Mouse (Mus musculus) hindbrain, embryonic 10.5 days (tissue): ENCODE results near the gene Slc31a2. TPM values are rescaled to one million over a fixed set of nuclear protein-coding genes. Genes with fewer than 3 reads are reported as not detected.

Experiments used
- DNase-seq: peaks from one replicate; pipeline ENCODE4 v3.0.0-alpha.2; 2017; ENCODE audit warnings: low spot score
- H3K27ac ChIP-seq: fragments of 300-500 bp; sonication (generic); 2 replicates; pipeline ENCODE4 v1.5.1; 2016; ENCODE audit warnings: mild to moderate bottlenecking, moderate library complexity
- H3K27me3 ChIP-seq: fragments of 300-500 bp; sonication (generic); 2 replicates; pipeline ENCODE4 v1.6.1; 2016; ENCODE audit warnings: mild to moderate bottlenecking; ENCODE audit not compliant: poor library complexity, insufficient read depth, severe bottlenecking
- H3K36me3 ChIP-seq: fragments of 300-500 bp; sonication (generic); 2 replicates; pipeline ENCODE4 v1.6.1; 2016; ENCODE audit warnings: mild to moderate bottlenecking, moderate library complexity
- H3K4me1 ChIP-seq: fragments of 300-500 bp; sonication (generic); replicated peaks from 2 replicates; pipeline ENCODE4 v1.6.1; 2016; ENCODE audit warnings: mild to moderate bottlenecking
- H3K4me3 ChIP-seq: fragments of 300-500 bp; sonication (generic); 2 replicates; pipeline ENCODE4 v1.5.1; 2016; ENCODE audit warnings: mild to moderate bottlenecking, moderate library complexity
- H3K9me3 ChIP-seq: fragments of 300-500 bp; sonication (generic); 2 replicates; pipeline ENCODE4 v1.6.1; 2016; ENCODE audit warnings: mild to moderate bottlenecking, moderate library complexity
- WGBS: fragments of 180-500 bp; shearing (Covaris S2); methylation state at CpG from one replicate; pipeline ENCODE4 v1.1.7; 2016; 5-methylcytosine and 5-hydroxymethylcytosine counted together
- polyA plus RNA-seq: library from polyadenylated mRNA; unstranded; fragments of >200 nt; fragmentation: Nextera tagmentation; extraction: Ambion mirVana; gene quantifications from 2 replicates; pipeline ENCODE4 v1.2.1, GENCODE M21; 2016

The Slc31a2 gene
- polyA plus RNA-seq, 1 experiment from 2014 or later, result 15.4 TPM

- no peaks in the 10 kb centered on the region for H3K4me1 ChIP-seq
- 84% methylated on average over 4 of the region's 4 CpGs for WGBS
- no peak overlapping the region for H3K4me3 ChIP-seq
- H3K36me3 ChIP-seq, result peaks cover 70% of the 10 kb centered on the region
- no peaks in the 10 kb centered on the region for H3K27me3 ChIP-seq
- H3K9me3 ChIP-seq, result no peaks in the 10 kb centered on the region
- H3K27ac ChIP-seq, result no peak overlapping the region
- DNase-seq, result no peak
Observed at GRCm38 (mm10) chr4:62306840-62307239, 44.5 kb downstream of the Slc31a2 start.

DNA sequence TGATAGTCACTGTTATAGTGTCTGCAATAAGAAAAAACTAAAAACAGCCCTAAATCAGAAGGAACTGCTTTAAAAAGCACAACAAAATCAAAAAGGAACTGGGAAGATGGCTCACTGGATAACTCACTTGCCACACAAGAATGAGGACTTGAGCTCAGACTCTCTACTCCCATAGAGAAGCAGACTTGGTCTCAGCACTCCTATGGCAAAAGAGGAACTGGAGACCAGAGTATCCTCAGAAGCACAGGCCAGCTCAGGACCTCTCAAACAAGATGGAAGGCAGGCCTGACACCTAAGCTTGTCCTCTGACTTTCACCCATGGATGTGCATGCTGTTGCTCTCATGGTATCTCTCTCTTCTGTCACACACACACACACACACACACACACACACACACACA lies 46.0 kb downstream of the Slc31a2 start:
- Histone ChIP-seq H3K4me3 (no peak overlapping the region), H3K27ac (no peak overlapping the region), H3K36me3 (peaks cover 70% of the 10 kb centered on the region), H3K27me3 (no peaks in the 10 kb centered on the region), H3K4me1 (no peaks in the 10 kb centered on the region), H3K9me3 (no peaks in the 10 kb centered on the region)
- no peak for DNase-seq

DNA sequence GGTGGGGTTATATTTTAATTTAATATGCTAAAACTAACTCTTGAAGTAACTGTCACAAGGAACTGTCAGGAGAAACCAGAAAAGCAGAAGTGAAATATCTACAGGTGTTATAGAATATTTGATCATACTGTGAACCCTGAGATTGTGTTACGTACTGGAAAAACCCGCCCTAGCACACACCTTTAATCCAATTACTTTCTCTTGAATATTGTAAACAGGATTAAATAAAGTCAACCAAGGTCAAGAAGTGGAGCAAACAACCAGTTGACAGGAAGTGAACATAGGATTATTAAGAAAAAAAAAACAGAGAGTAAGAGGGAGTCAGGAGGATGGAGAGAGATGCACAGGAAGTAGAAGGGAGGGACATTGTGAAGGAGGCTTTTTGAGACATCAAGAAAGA lies 50.5 kb downstream of the Slc31a2 start:
- Histone ChIP-seq H3K27me3 (no peaks in the 10 kb centered on the region), H3K4me1 (no peaks in the 10 kb centered on the region), H3K36me3 (peaks cover 57% of the 10 kb centered on the region), H3K9me3 (no peaks in the 10 kb centered on the region), H3K4me3 (no peak overlapping the region), H3K27ac (no peak overlapping the region)
- DNase-seq, result no peak
- 95% methylated on average over 2 of the region's 2 CpGs for WGBS

GRCm38 (mm10) chr4:62313641-62314211 lies 51.4 kb downstream of the Slc31a2 start:
- Histone ChIP-seq H3K36me3 (peaks cover 55% of the 10 kb centered on the region), H3K27me3 (no peaks in the 10 kb centered on the region), H3K4me3 (no peak overlapping the region), H3K9me3 (no peaks in the 10 kb centered on the region), H3K27ac (no peak overlapping the region), H3K4me1 (no peaks in the 10 kb centered on the region)
- 91% methylated on average over 9 of the region's 9 CpGs for WGBS
- DNase-seq, result no peak

- Histone ChIP-seq H3K4me1 (no peaks in the 10 kb centered on the region), H3K4me3 (no peak overlapping the region), H3K9me3 (no peaks in the 10 kb centered on the region), H3K36me3 (peaks cover 63% of the 10 kb centered on the region), H3K27me3 (no peaks in the 10 kb centered on the region), H3K27ac (no peak overlapping the region)
- no peak for DNase-seq
- WGBS, result 90% methylated on average over 3 of the region's 3 CpGs
Observed at GRCm38 (mm10) chr4:62314516-62314915, 52.2 kb downstream of the Slc31a2 start.

GRCm38 (mm10) chr4:62316456-62316855 lies 54.1 kb downstream of the Slc31a2 start:
- H3K36me3 ChIP-seq, result peaks cover 74% of the 10 kb centered on the region

DNA sequence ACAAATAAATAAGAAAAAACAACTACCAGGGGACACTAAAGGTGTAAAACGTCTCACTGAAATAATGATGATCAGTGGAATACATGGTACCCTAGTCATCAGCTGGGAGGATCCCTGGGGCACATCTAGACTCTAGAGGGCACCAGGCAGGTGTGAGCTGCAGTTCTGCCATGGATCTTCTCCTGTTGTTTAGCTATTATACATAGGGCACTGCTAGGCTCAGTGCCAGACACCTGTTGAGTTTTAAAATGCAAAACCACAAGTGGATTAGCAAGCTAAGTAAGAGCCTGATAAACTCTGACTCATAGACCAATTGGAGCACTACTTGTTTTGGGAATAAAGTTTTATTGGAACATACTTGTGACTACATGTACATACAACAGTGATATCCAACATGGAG lies 55.9 kb downstream of the Slc31a2 start:
- Histone ChIP-seq H3K27ac (no peak overlapping the region), H3K4me1 (no peaks in the 10 kb centered on the region), H3K9me3 (no peaks in the 10 kb centered on the region), H3K4me3 (no peak overlapping the region), H3K27me3 (no peaks in the 10 kb centered on the region), H3K36me3 (peaks cover 74% of the 10 kb centered on the region)
- WGBS, result 73% methylated on average over 1 of the region's 1 CpGs
- no peak for DNase-seq

More at GRCm38 (mm10) chr4:62316456-62316855, 54.1 kb downstream of the Slc31a2 start:
- Histone ChIP-seq H3K9me3 (no peaks in the 10 kb centered on the region), H3K27ac (no peak overlapping the region), H3K27me3 (no peaks in the 10 kb centered on the region), H3K4me3 (no peak overlapping the region), H3K4me1 (no peaks in the 10 kb centered on the region)
- DNase-seq, result no peak
- 85% methylated on average over 2 of the region's 2 CpGs for WGBS

DNA sequence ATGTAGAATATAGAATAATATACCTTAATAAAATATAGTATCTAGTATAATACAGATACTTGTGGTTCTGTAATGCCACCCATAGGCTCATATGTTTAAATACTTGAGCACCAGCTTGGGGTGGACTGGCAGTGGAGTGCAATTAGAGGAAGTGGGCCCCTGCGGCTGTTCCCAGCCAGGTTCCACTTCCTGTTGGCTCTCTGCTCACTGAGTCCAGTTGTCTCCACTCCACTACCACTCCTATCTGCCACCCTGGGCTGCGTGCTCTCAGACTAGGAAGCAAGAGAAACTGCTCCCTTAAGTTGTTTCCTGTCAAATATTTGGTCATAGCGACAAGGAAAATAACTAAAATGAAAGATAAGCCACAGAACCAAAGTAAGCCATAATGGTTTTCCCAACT lies 60.3 kb downstream of the Slc31a2 start:
- H3K27me3 ChIP-seq, result no peaks in the 10 kb centered on the region
- DNase-seq, result no peak
- H3K4me3 ChIP-seq, result no peak overlapping the region
- no peaks in the 10 kb centered on the region for H3K4me1 ChIP-seq
- no peaks in the 10 kb centered on the region for H3K9me3 ChIP-seq
- 90% methylated on average over 3 of the region's 3 CpGs for WGBS
- H3K36me3 ChIP-seq, result peaks cover 92% of the 10 kb centered on the region
- H3K27ac ChIP-seq, result no peak overlapping the region

DNA sequence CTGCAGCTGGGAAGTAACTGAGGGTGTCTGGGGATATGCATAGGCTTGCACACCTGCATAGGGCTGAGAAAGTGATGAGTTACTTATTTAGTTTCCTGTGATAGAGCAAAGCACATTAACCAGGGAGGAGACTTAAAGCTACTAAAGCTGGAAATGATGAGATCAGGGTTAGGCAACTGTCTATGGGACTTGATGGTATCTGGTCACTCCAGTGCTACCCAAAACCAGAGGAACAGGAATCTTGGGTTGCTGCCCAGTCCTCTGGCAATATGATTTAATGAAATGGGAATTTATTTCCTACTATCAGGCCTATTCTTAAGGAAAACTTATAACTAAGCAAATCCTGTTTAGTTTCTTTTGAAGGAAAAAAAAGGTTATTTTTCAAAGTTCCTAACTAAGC lies 63.7 kb downstream of the Slc31a2 start:
- no peak overlapping the region for H3K27ac ChIP-seq
- no peak for DNase-seq
- H3K27me3 ChIP-seq, result no peaks in the 10 kb centered on the region
- no peaks in the 10 kb centered on the region for H3K9me3 ChIP-seq
- no peaks in the 10 kb centered on the region for H3K4me1 ChIP-seq
- H3K36me3 ChIP-seq, result peaks cover 85% of the 10 kb centered on the region
- H3K4me3 ChIP-seq, result no peak overlapping the region

GRCm38 (mm10) chr4:62328941-62329660 lies 66.7 kb downstream of the Slc31a2 start:
- WGBS, result 89% methylated on average over 6 of the region's 6 CpGs
- Histone ChIP-seq H3K36me3 (peaks cover 84% of the 10 kb centered on the region), H3K27ac (no peak overlapping the region), H3K4me1 (no peaks in the 10 kb centered on the region), H3K27me3 (no peaks in the 10 kb centered on the region), H3K4me3 (no peak overlapping the region), H3K9me3 (no peaks in the 10 kb centered on the region)
- no peak for DNase-seq

DNA sequence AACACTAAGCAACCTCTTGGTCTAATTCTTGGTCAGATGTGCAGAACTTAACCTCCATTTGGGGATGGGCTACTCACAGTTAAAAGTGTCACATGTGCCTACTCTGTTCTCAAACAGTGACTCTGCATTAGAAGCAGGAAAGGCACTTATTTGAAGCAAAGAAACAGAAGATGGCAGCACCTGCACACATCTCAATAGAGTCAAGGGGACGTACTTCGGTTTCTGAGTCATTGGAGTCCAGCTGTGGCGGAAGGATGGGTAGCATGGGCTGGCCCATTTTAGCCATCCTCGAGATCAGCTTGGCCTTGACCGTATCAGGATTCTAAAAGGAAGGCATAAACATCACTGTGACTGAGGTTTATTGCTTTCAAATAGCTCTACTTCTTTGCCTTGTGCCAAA lies 69.6 kb downstream of the Slc31a2 start:
- Histone ChIP-seq H3K27ac (no peak overlapping the region), H3K27me3 (no peaks in the 10 kb centered on the region), H3K4me1 (no peaks in the 10 kb centered on the region), H3K36me3 (peaks cover 80% of the 10 kb centered on the region), H3K9me3 (no peaks in the 10 kb centered on the region), H3K4me3 (no peak overlapping the region)
- 84% methylated on average over 5 of the region's 5 CpGs for WGBS
- DNase-seq, result no peak

DNA sequence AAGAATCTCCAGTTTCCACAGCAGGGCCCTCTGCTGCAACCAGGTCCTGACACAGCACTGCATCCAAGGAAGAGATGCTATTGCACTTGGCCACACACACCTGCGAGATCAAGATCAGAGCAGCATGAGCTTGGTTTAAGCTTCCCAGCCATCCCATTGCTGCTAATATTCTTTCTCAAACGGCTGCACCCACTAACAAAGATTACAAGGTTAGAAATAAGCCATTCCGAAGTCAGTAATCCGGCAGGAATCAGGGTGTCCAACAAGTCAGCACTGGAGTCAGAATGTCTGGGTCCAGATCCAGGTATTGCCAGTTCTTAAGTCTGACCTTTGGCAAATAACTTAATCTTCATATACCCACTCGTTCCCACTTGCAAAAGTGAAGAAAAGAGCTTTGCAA lies 76.2 kb downstream of the Slc31a2 start:
- peaks cover 51% of the 10 kb centered on the region for H3K36me3 ChIP-seq
- H3K4me3 ChIP-seq, result no peak overlapping the region
- no peak for DNase-seq
- H3K27ac ChIP-seq, result no peak overlapping the region
- 91% methylated on average over 5 of the region's 5 CpGs for WGBS
- no peaks in the 10 kb centered on the region for H3K27me3 ChIP-seq
- no peaks in the 10 kb centered on the region for H3K4me1 ChIP-seq
- H3K9me3 ChIP-seq, result no peaks in the 10 kb centered on the region

DNA sequence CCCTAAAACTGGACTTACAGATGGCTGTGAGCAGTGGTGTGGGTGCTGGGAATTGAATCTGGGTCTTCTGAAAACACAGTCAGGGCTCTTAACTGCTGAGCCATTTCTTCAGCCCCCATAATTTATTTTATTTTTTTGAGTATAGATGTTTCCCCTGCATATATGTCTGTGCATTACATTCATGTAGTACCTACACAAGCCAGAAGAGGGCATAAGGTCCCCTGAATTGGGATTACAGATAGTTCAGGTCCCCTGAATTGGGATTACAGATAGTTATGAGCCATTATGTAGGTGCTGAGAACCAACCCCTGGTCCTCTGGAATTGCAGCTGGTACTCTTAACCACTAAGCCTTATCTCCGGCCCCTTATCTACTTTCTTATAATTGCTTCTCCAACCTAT lies 81.6 kb downstream of the Slc31a2 start:
- 92% methylated on average over 1 of the region's 1 CpGs for WGBS
- no peak for DNase-seq
- Histone ChIP-seq H3K9me3 (0 out of 2 replicates have a peak, but pooled peaks cover 2% of the 10 kb centered on the region), H3K4me1 (no peaks in the 10 kb centered on the region), H3K27me3 (no peaks in the 10 kb centered on the region), H3K27ac (no peak overlapping the region), H3K36me3 (peaks cover 42% of the 10 kb centered on the region), H3K4me3 (no peak overlapping the region)
